ENCODE assay signal across 14 mouse cellular contexts in genomic region chr16:57536511-57536910, GRCm38 (mm10).
A peak's percentile ranks its signal among the peaks of the same experiment; 100 is the strongest.
DNase-seq lines count a peak whose midpoint lies in the region; ATAC-seq and TF ChIP-seq lines count a peak whose summit lies in the region.
"Had no signal": no experiment of that assay in that cellular context is flagged by ENCODE, and none has a peak within 500 bp of the region (broad histone marks: within the 10 kb centered on the region; RNA-seq: fewer than 3 reads in every experiment).

No protein-coding gene starts in this region.

- no peak overlapping the region for H3K4me3 ChIP-seq in embryonic fibroblast, embryonic 13.5 days (ENCODE audit: insufficient read depth, low read length)
- H3K4me3 ChIP-seq: kidney, embryonic 15.5 days; layer of hippocampus, adult 2 months had no signal

- no peak for TF ChIP-seq CTCF in embryonic fibroblast, embryonic 13.5 days (IDR thresholded peaks at IDR 0.05; ENCODE audit: borderline replicate concordance, insufficient read depth, low read length)

- no peak for TF ChIP-seq POLR2A in embryonic fibroblast, embryonic 13.5 days (IDR thresholded peaks at IDR 0.05; ENCODE audit: low read depth, low read length)

- H3K27ac ChIP-seq in embryonic fibroblast, embryonic 13.5 days (ENCODE audit: insufficient read depth, low read length): peak overlapping the region; percentile 98
- H3K27ac ChIP-seq: kidney, embryonic 15.5 days; layer of hippocampus, adult 2 months; liver, embryonic 14.5 days had no signal

- ATAC-seq in neutrophil, adult 5-6 weeks (ENCODE audit: extremely low read depth, insufficient number of reproducible peaks, low FRiP score, poor library complexity, severe bottlenecking): peak; percentile 48; the same call in 1 of the 2 replicates
- ATAC-seq: activated CD4-positive, CD25-positive, alpha-beta regulatory T cell, adult 4 months; forebrain, embryonic 14.5 days had no signal

- H3K4me1 ChIP-seq in embryonic fibroblast, embryonic 13.5 days (ENCODE audit: control insufficient read depth, insufficient read depth, low read length): peaks cover 5% of the 10 kb centered on the region
- H3K4me1 ChIP-seq: kidney, embryonic 15.5 days had no signal

- peak; percentile 89 for DNase-seq in heart, adult 11 months
- DNase-seq in heart, adult 8-10 months (ENCODE audit: low spot score): no peak
- peak; percentile 46 for DNase-seq in lung, postnatal 36 days
- no peak for DNase-seq in lung, postnatal 10 days
- no peak for DNase-seq in layer of hippocampus, adult 8-10 months (ENCODE audit: low spot score in 2 of 2)
- DNase-seq in cerebellum, postnatal 25 days: no peak
- DNase-seq: cerebellum, adult 2 months had no signal

Comparison
In these comparisons a context has a peak if more than half of its experiments do, and no peak if none do; other contexts are left out.
1. DNase-seq: peak in heart, adult 11 months (single experiment) and lung, postnatal 36 days (single experiment); none in heart, adult 8-10 months (single experiment), lung, postnatal 10 days (single experiment), layer of hippocampus, adult 8-10 months (0 of 2) and cerebellum, postnatal 25 days (0 of 2).